Mouse (Mus musculus): ENCODE data around the gene Ifi35.
"Not testable (repeated sequence)": the region's sequence is repeated elsewhere in the genome, so short reads cannot be mapped to it uniquely, and the experiment has no call there.

Gene Ifi35

GRCm38 (mm10) chr11:101448899-101449298, 692 bp downstream of the Ifi35 start:
- DNase-seq: no peak

GRCm38 (mm10) chr11:101449596-101449995, 1.4 kb downstream of the Ifi35 start:
- not testable (repeated sequence) for DNase-seq

GRCm38 (mm10) chr11:101450394-101450793, 2.2 kb downstream of the Ifi35 start:
- DNase-seq: peak; percentile 47 to 57

GRCm38 (mm10) chr11:101451536-101451935, 3.3 kb downstream of the Ifi35 start:
- DNase-seq: no peak

GRCm38 (mm10) chr11:101452093-101452774, 4.0 kb downstream of the Ifi35 start:
- DNase-seq: no peak

GRCm38 (mm10) chr11:101454702-101455101, 6.5 kb downstream of the Ifi35 start:
- DNase-seq: no peak

GRCm38 (mm10) chr11:101455627-101456026, 7.4 kb downstream of the Ifi35 start:
- no peak for DNase-seq

- no peak for DNase-seq
Measured at GRCm38 (mm10) chr11:101457631-101458030, 9.4 kb downstream of the Ifi35 start.

- DNase-seq: no peak
Measured at GRCm38 (mm10) chr11:101458217-101458616, 10.0 kb downstream of the Ifi35 start.

- DNase-seq: no peak
Measured at GRCm38 (mm10) chr11:101459716-101460115, 11.5 kb downstream of the Ifi35 start.

- no peak for DNase-seq
Measured at GRCm38 (mm10) chr11:101460321-101460720, 12.1 kb downstream of the Ifi35 start.

- DNase-seq: no peak
Measured at GRCm38 (mm10) chr11:101462141-101462540, 13.9 kb downstream of the Ifi35 start.

GRCm38 (mm10) chr11:101462583-101463440, 14.6 kb downstream of the Ifi35 start:
- DNase-seq: peak; percentile 46 to 56

GRCm38 (mm10) chr11:101464211-101465100, 16.2 kb downstream of the Ifi35 start, which contains the start of gene Rnd2:
Gene Rnd2 (plus strand): TSS chr11:101464999.
- DNase-seq: no peak

- peak; percentile 72 to 77 for DNase-seq
Measured at GRCm38 (mm10) chr11:101465101-101465868, 17.1 kb downstream of the Ifi35 start.

GRCm38 (mm10) chr11:101465869-101466551, 17.8 kb downstream of the Ifi35 start, which contains the start of gene Vat1:
Gene Vat1 (minus strand): TSS chr11:101466230.
- peak; percentile 89 to 91 for DNase-seq

GRCm38 (mm10) chr11:101466552-101466950, 18.3 kb downstream of the Ifi35 start:
- not testable (repeated sequence) for DNase-seq

GRCm38 (mm10) chr11:101467477-101468262, 19.5 kb downstream of the Ifi35 start:
- DNase-seq: peak; percentile 89 to 93

- no peak for DNase-seq
Measured at GRCm38 (mm10) chr11:101468263-101468688, 20.1 kb downstream of the Ifi35 start.

- peak in 1 of 2 experiments; percentile 46 for DNase-seq
Measured at GRCm38 (mm10) chr11:101468731-101469130, 20.5 kb downstream of the Ifi35 start.
